Mouse (Mus musculus) MN1 (cell line): ENCODE measurements at regions not wholly inside any gene's neighbourhood (a gene's known extent, or its start where the extent isn't known, plus 50 kb on each side); places are given as distances from the start of the nearest gene placed in this dataset.

Source experiments
- DNase-seq: peaks from one replicate; pipeline ENCODE4 v3.0.0-alpha.2; 2016; ENCODE audit warnings: low spot score

GRCm38 (mm10) chr10:45957686-45958085, 380.1 kb downstream of the Hace1 start:
- DNase-seq, result no peak

- DNase-seq, result no peak
Observed at GRCm38 (mm10) chr10:45972240-45972639, 394.6 kb downstream of the Hace1 start.

GRCm38 (mm10) chr10:45982731-45983274, 405.2 kb downstream of the Hace1 start:
- peak; percentile 73 for DNase-seq

- DNase-seq, result no peak
Observed at GRCm38 (mm10) chr10:45983671-45984335, 406.2 kb downstream of the Hace1 start.

- no peak for DNase-seq
Observed at GRCm38 (mm10) chr10:45986341-45986740, 408.7 kb downstream of the Hace1 start.

GRCm38 (mm10) chr10:46006319-46006718, 428.7 kb downstream of the Hace1 start:
- no peak for DNase-seq

GRCm38 (mm10) chr10:46011916-46012596, 434.4 kb downstream of the Hace1 start:
- peak; percentile 88 for DNase-seq

GRCm38 (mm10) chr10:46012599-46012998, 435.0 kb downstream of the Hace1 start:
- peak; percentile 61 for DNase-seq

GRCm38 (mm10) chr10:46016295-46016694, 438.7 kb downstream of the Hace1 start:
- peak; percentile 46 for DNase-seq

GRCm38 (mm10) chr10:46045474-46046093, 468.0 kb downstream of the Hace1 start:
- DNase-seq, result no peak

- no peak for DNase-seq
Observed at GRCm38 (mm10) chr10:46046094-46046749, 468.6 kb downstream of the Hace1 start.

- no peak for DNase-seq
Observed at GRCm38 (mm10) chr10:46046890-46047414, 469.3 kb downstream of the Hace1 start.

- no peak for DNase-seq
Observed at GRCm38 (mm10) chr10:46047591-46047990, 470.0 kb downstream of the Hace1 start.

GRCm38 (mm10) chr10:46057362-46058198, 480.0 kb downstream of the Hace1 start:
- peak; percentile 84 for DNase-seq

- no peak for DNase-seq
Observed at GRCm38 (mm10) chr10:46058199-46058472, 480.5 kb downstream of the Hace1 start.

- DNase-seq, result no peak
Observed at GRCm38 (mm10) chr10:46059285-46059684, 481.7 kb downstream of the Hace1 start.

GRCm38 (mm10) chr10:46063831-46064230, 486.2 kb downstream of the Hace1 start:
- DNase-seq, result no peak

GRCm38 (mm10) chr10:46070766-46071165, 493.1 kb downstream of the Hace1 start:
- no peak for DNase-seq

GRCm38 (mm10) chr10:46071220-46071619, 493.6 kb downstream of the Hace1 start:
- DNase-seq, result no peak

- no peak for DNase-seq
Observed at GRCm38 (mm10) chr10:46071810-46072549, 494.4 kb downstream of the Hace1 start.
